Mouse (Mus musculus): ENCODE measurements around the gene Itgb5.

- no peak for TF ChIP-seq GATA1 (IDR thresholded peaks at IDR 0.05; ENCODE audit: low read length)
- TF ChIP-seq TAL1 (IDR thresholded peaks at IDR 0.05; ENCODE audit: low read length): no peak
These were observed 94.3 kb downstream of the Itgb5 start for GRCm38 (mm10) chr16:33923758-33924157.

Measured in erythroblast, embryonic 14.5 days (primary cell).